Mouse (Mus musculus): ENCODE data around the gene Fndc7.
A peak's percentile ranks its signal among the peaks of the same experiment; 100 is the strongest.
"Not testable (repeated sequence)": the region's sequence is repeated elsewhere in the genome, so short reads cannot be mapped to it uniquely, and the experiment has no call there.

Gene Fndc7

GRCm38 (mm10) chr3:108855864-108856263, 33.9 kb downstream of the Fndc7 start:
- DNase-seq (ENCODE audit: low spot score): no peak

- DNase-seq (ENCODE audit: low spot score): peak; percentile 18
These were observed 34.4 kb downstream of the Fndc7 start for GRCm38 (mm10) chr3:108855371-108855770.

DNA sequence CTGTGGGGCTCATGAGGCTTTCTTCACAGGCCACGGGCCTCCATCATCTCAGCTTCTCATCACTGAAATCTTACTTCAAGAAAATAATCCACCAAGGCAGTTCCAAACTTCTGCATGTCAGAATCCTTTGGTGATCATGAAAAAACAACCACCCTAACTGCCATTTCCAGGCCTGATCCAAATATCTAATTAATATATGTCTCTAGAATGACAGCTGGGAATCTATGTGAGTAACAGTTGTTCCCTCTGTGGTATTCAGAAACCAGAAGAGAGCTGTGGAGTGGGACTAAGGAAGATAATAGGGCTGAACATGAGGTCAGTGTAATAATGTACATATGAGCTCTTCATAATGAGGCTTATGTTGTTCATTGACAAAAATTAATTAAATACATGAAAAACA, 36.5 kb downstream of the Fndc7 start:
- DNase-seq (ENCODE audit: low spot score): no peak

GRCm38 (mm10) chr3:108851996-108852697, 37.7 kb downstream of the Fndc7 start:
- DNase-seq (ENCODE audit: low spot score): no peak

DNA sequence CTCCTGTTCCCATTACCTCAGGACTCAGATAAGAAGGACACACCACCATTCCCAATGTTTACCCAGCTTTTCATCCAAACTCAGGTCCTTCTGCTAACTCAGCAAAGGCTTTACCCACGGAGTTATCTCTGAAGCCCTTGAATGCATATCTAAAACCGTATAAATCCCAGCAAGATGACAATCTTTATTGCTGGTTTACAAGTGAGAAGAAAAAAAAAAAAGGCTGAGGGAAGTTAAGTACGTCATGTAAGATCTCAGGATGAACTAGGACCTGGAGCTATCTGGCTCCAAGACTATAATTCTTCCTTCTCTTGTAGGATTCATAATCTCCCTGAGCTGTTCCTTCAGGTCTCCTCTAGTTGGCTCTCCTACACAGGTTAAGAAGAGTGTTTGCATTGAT, 38.3 kb downstream of the Fndc7 start:
- DNase-seq (ENCODE audit: low spot score): no peak

DNA sequence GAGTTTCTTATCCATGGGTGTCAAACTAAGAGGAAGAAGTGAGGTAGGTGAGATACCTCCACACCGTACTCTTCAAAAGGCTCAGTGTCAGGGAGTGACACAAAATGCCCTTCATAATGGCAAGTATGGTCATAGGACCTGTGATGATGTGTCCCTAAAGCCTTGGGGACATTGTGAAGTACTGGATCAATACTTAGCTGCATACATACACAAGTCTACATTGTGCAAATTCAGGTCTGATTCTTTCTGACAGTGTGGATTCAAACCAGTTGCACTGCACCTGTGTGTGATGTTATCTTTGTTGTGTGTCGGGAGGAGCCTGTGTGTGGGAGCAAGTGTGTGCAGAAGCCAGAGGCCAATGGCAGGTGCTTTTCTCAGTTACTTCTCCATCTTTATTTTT, 38.7 kb downstream of the Fndc7 start:
- no peak for DNase-seq (ENCODE audit: low spot score)

DNA sequence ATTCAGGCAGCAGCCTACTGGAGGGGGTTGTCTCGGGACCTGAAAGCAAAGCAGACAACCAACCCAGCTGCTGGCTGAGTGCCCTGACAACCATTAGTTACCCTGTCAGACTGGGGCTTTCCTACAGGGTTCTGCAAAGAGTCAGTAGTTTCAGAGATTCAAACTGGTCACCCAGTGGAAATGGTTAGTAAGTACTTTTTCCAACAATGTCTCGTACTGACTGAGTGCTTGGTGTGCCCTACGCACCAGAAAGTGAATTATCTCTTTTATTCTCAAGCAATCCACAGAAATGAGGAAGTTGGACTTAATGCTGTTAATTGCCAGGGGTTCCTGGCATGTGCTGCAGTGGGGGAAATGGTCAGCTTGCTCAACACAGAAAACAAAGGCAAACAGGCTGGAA, 39.3 kb downstream of the Fndc7 start:
- DNase-seq (ENCODE audit: low spot score): no peak

- no peak for DNase-seq (ENCODE audit: low spot score)
These were observed 43.2 kb downstream of the Fndc7 start for GRCm38 (mm10) chr3:108846616-108847015.

DNA sequence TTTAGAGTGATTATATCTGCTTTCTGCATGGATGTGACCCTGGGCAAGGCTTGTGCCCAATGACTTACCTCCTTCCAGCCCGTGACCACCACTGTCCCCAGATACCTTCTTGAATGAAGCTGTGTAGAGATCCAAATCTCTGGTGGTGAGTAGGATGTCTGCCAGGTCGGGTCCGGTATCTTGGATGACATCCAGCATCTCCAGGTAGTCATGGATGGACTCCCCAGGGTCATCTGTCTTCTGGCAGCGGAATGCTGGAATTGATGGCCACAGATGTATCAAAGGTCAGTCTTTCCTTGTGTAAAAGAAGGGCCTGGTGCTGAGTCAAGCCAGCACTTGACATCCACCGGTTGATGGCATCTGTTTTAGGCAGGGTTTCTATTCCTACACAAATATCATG, 45.3 kb downstream of the Fndc7 start:
- no peak for DNase-seq (ENCODE audit: low spot score)

DNA sequence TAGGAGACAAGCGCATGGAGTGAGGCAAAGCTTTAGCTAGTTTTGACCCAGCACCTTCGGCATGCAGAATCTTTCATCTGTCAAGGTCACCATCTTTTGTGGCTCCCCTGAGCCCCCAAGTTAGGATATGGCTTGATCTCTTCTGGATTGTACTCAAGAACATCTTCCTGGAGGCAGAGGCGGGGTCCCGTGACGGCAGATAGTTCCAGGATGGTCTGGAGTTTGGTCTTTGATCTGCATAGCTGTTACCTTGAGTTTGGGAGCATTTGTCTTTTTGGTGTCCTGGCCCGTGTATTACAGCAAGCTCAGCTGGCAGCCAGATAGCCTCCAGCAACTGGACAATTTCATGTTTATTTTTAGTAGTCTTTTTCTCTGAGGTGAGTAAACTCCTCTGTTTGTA, 45.8 kb downstream of the Fndc7 start:
- DNase-seq (ENCODE audit: low spot score): no peak

- DNase-seq (ENCODE audit: low spot score): no peak
These were observed 49.1 kb downstream of the Fndc7 start for GRCm38 (mm10) chr3:108840716-108841054.

DNA sequence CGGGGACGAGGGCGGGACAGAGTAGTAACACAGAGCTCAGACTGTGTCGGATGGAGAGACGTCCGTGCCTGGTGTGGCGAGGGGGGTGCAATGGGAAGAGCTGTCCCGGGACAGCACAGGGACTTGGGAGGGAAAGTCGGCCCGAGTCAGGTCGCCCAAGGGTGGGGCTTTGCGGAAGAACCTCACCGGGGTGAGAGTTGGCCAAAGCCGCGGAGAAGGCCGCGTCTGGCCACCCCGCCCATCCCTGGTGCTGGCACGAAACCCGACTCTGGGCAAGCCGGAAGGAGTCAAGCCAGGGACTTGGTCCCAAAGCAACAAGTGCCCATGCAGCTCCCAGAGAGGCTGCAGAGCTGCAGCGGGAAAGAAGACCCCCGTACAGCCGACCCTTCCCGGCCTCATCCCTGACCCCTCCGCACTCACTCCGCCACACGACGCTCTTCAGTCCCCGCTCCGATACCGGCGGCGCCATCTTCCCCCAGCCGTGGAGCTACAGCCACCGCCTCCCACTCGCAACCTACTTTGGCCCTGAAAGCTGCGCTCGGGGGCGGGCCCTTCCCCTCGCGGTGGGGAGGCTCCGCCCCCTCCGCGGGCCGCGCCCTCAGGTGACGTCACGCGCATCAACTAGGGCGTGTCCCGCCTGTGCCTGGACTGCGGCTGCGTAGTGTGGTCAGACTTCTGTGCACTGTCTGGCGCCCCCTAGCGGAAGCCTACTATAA, 49.6 kb downstream of the Fndc7 start, which contains the start of gene Stxbp3:
Gene Stxbp3 (minus strand): TSS at position 527 of the 716 bp plus-strand sequence.
- peak; percentile 97 for DNase-seq (ENCODE audit: low spot score)

- peak; percentile 10 for DNase-seq (ENCODE audit: low spot score)
These were observed 50.2 kb downstream of the Fndc7 start for GRCm38 (mm10) chr3:108839647-108839999.

DNA sequence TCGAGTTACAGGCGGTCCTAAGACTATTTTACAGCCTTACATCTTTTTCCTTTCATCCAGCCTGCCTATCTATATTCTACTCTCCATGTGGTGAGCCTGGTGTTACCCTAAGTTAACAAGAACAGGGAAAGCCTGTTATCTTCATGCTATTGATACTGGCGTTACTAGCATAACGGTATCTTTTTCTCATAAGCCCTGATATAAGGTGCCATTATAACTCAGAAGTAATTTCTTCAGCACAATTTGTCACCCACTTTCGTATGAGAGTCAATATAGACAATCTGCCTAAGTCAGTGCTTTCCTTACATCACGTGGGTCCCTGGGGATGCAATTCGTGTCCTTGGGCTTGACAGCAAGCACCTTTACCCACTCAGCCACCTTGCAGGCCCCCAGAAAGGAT, 50.8 kb downstream of the Fndc7 start:
- DNase-seq (ENCODE audit: low spot score): no peak

DNA sequence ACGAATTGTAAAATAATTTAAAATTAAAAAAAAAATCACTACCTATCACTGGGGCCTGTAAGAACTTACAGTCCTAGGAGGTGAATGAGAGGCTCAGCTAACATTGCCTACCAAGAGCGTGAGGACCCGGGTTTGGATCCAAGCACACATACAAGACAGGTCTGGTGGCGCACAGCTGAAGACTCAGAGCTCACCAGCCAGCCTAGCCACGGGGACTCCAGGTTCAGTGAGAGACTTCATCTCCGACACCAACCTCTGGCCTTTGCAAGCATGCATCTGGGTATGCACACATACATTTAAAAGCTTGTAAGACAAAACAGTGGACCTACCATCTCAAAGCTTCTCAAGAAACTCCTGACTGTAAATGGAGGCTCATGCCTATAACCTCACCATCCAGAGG, 52.9 kb downstream of the Fndc7 start:
- no peak for DNase-seq (ENCODE audit: low spot score)

DNA sequence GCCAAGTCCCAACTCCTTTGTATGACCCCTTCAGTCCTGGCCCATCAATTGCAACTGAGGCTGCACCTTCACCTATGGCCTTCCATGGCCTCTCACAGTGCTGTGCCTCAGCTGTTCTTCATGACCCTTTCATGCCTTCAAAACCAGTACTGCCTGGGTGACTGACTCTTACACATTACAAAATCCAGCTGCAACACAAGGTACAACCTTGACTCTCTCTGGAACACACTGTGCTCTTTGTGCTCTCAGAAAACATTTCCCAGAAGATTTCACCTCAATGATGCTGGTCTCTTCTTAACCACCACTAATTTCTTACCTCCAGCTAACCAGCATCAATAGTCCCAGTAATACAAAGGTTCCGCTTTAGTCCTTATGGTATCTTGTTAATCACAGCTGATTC, 56.1 kb downstream of the Fndc7 start:
- not testable (repeated sequence) for DNase-seq (ENCODE audit: low spot score)

DNA sequence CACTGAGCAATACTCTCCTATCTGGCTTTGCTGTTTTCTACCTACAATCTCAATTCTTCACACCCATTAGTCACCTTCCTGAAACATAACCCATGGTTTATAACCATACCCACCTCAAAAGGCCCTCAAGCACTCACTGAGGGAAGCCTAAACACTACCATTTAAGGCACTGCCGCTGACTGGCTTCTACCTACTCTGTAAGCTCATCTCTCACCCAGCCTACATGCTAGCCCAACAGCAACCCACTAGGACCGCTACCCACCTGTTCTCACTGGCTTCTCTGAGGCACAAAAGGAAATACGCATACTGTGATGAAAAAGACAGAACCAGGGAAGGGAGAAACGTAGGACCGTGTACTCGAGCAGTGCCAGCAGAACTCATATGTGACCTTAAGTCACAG, 58.1 kb downstream of the Fndc7 start:
- DNase-seq (ENCODE audit: low spot score): no peak

- no peak for DNase-seq (ENCODE audit: low spot score)
These were observed 59.3 kb downstream of the Fndc7 start for GRCm38 (mm10) chr3:108830493-108830892.

DNA sequence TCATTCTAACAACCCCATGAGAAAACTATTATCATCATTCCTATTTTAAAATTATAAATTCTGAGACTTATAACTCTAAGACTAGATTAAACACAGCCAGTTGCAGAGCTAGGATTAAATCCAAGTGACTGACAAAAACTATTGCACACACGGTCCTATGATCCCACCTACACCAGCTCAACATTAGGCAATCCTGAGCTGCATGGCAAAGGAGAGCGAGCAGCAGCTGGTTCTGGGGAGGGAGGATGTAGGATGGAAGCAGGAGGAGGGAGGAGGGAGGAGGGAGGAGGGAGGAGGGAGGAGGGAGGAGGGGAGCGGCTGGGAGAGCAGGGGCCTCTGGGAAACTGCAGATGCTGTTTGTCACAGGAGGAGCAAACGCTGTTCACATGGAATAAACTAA, 74.2 kb downstream of the Fndc7 start:
- no peak for DNase-seq (ENCODE audit: low spot score)

GRCm38 (mm10) chr3:108810747-108811263, 79.0 kb downstream of the Fndc7 start:
- DNase-seq (ENCODE audit: low spot score): no peak

DNA sequence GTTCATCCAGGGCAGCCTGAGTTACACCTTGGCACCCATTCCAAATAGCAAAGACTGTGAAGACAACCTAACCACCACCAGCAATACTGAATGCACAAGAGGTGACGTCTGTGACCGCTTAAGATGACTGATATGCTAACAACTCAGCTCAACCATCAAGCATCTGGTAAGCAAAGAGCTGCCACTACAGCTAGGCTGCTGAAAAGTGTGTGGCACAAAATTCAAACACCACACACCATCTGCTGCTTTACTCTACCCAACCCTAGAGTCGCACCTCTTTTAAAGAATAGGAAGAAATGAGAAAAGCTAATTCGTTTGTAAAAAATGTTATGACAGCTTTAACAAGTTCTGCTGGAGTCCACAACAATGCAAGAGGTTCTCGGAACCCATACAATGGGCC, 84.2 kb downstream of the Fndc7 start:
- DNase-seq (ENCODE audit: low spot score): no peak

Measured in embryo, embryonic 10.5 days (tissue).